Mouse (Mus musculus) E14TG2a.4 (cell line): ENCODE data around the gene Csf3.
A peak's percentile ranks its signal among the peaks of the same experiment; 100 is the strongest.

Experiments used
- H3K27me3 ChIP-seq: 2 replicates; pipeline ENCODE4 v1.6.1; 2014; ENCODE audit warnings: low read length, control low read depth; ENCODE audit not compliant: insufficient read depth
- H3K36me3 ChIP-seq: 2 replicates; pipeline ENCODE4 v1.6.1; 2014; ENCODE audit warnings: low read length, control low read depth; ENCODE audit not compliant: insufficient read depth
- H3K4me1 ChIP-seq: replicated peaks from 2 replicates; pipeline ENCODE4 v1.6.1; 2014; ENCODE audit warnings: low read depth, low read length, control low read depth
- H3K4me3 ChIP-seq: replicated peaks from 2 replicates; pipeline ENCODE4 v1.5.1; 2014; ENCODE audit warnings: mild to moderate bottlenecking, low read length
- H3K9me3 ChIP-seq: 2 replicates; pipeline ENCODE4 v1.6.1; 2014; ENCODE audit warnings: low read length, control low read depth
- CTCF ChIP-seq: conservative IDR thresholded peaks from 2 replicates; pipeline ENCODE4 v1.5.1; 2014; ENCODE audit warnings: low read length
- NANOG ChIP-seq: IDR thresholded peaks from 2 replicates; pipeline ENCODE4 v1.6.1; 2014; ENCODE audit warnings: borderline replicate concordance, low read length, mixed read lengths
- POU5F1 ChIP-seq: IDR thresholded peaks from 2 replicates; pipeline ENCODE4 v1.6.1; 2014; ENCODE audit warnings: low read length, borderline replicate concordance

Gene Csf3

DNA sequence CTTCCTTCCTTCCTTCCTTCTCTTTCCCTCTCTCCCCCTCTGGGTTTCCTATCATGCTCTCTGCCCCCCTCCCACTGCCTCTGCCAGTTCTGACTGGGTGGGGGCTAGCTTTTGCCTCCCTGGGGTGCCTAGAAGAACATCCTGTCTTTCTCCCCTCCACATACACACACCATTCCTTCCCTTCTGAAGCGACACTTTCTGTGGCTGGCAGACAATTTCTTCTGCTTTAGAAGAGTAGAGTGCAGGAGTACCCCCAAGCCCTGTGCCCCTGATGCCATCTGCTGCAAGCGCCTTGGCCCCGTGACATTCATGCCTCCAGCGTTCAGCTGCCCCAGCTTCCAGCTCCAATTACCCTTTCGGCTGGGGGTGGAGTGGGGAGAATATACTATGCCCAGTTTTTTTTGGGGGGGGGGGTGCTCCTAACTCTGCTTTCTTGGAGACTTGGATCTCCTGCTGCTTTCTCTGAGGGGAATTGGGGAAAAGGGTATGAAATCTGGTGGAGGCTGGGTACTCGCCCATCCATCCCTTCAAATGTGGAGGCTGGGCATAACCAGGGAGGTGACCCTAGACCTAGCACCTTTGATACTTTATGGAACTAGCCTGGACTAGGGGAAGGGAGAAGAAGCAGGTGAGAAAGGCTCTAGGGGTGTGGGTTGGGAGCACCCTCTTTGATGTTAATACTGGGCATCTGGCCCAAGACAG, 46.9 kb downstream of the Csf3 start:
- Histone ChIP-seq H3K27me3 (peaks cover 23% of the 10 kb centered on the region), H3K4me1 (peaks cover 94% of the 10 kb centered on the region), H3K4me3 (peak overlapping the region; percentile 35), H3K9me3 (no peaks in the 10 kb centered on the region), H3K36me3 (no peaks in the 10 kb centered on the region)
- no peak for TF ChIP-seq CTCF

DNA sequence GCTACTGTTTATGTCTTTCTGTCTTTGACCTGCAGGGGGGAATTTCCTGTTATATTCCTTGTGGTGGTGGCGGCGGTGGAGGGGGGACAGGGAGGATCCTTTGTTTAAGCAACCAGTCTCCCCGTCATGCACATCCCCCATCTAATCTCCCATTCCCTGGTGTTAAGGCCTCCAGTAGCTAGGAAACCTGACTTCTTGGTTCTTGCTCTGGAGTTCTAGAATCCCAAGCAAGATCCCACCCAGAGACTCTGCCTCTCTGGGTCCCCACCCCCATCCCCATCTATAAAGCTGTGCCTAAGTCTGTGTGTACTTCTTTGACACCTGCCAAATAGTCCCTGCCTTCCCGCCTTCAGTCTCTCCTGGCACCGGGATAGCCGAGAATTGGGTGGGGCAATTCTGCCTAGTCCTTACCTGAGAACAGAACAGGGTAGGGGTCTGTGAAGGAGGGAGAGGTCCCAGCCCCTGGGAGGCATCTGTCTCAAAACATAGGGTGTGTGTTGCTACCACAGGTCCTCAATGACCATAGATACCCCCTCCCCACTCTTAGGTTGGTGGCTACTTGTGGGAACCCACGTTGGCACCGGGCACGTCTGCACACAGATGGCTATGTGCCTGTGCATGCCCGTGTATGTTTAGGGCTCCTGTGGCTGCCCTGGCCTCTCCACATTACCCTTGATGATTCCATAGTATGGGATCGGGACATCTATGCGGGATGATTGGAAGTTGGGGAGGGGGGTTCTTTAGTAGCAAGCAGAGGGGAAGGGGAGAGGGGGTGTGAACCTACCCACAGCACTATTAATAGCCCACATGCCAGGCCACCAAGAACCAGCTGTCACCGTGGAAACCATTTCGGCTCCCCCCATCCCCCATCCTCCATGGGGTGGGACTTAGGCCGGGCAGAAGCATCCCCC, 47.7 kb downstream of the Csf3 start:
- Histone ChIP-seq H3K9me3 (no peaks in the 10 kb centered on the region), H3K4me1 (peaks cover 94% of the 10 kb centered on the region), H3K27me3 (peaks cover 23% of the 10 kb centered on the region), H3K36me3 (no peaks in the 10 kb centered on the region), H3K4me3 (peak overlapping the region; percentile 44; the same call in 1 of the 2 replicates)
- no peak for TF ChIP-seq CTCF
- TF ChIP-seq NANOG, result no peak
- no peak for TF ChIP-seq POU5F1

DNA sequence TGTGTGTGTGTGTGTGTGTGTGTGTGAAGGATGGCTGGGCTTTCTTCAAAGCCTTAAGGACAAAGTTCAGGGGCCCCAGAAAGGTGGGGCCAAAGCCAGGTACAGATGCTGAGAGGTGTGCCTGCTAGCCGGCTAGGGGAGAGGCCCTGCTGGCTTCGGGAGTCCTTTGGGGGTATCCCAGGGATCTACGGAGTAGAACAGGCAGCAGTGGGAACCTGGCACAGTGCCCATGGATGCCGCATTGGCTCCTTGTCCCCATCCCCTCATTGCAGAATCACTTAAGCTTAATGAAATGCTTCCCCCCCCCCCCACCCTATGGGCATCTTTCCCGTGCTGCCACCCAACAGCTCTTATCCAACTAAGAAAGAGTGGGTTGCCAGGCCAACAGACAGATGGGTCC, 48.7 kb downstream of the Csf3 start:
- no peaks in the 10 kb centered on the region for H3K36me3 ChIP-seq
- H3K27me3 ChIP-seq, result peaks cover 23% of the 10 kb centered on the region
- no peaks in the 10 kb centered on the region for H3K9me3 ChIP-seq
- H3K4me3 ChIP-seq, result no peak overlapping the region
- peaks cover 94% of the 10 kb centered on the region for H3K4me1 ChIP-seq
- TF ChIP-seq CTCF (no peak), NANOG (no peak), POU5F1 (no peak)

DNA sequence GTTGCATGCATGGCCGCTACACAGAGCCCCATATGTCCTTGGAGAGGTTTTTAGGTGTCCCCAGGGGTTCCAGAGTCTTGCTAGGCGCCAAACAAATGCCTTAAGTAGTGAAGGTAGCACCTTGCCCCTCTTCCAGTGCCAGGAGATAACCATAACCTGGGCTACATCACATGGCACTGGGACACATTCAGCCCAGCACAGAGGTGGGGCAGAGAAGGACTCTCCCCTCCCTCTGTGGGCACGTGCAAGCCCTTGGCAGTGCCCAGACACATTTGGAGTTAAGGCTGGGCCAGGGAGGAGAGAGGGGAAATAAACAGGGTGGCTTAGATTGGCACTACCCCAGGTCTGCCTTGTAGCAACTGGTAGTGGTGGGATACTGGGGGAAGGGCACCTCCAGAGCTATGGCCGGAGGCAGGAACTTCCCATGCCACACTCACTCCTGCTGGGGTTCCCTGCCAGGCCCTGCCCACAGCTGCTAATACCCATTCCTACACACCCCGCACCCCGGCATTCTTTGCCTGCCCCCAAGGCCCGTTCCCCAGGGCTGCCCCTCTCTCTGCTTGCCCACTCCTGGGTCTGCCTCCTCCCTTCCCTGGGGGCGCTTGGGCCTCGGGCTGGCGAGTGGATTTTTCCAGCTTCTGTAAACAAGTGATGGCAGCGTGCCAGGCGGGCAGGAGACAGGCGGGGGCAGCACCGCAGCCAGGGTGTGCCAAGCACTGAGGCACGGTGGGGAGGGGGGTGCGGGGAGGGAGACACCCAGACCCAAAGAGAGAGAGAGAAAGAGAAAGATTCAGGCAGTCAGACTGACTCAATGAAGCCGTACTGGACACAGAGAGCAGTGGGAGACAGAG, 49.5 kb downstream of the Csf3 start:
- Histone ChIP-seq H3K9me3 (no peaks in the 10 kb centered on the region), H3K4me3 (peak overlapping the region; percentile 51; the same call in 1 of the 2 replicates), H3K36me3 (no peaks in the 10 kb centered on the region), H3K27me3 (peaks cover 23% of the 10 kb centered on the region), H3K4me1 (peaks cover 92% of the 10 kb centered on the region)
- no peak for TF ChIP-seq POU5F1
- TF ChIP-seq CTCF, result no peak
- no peak for TF ChIP-seq NANOG

DNA sequence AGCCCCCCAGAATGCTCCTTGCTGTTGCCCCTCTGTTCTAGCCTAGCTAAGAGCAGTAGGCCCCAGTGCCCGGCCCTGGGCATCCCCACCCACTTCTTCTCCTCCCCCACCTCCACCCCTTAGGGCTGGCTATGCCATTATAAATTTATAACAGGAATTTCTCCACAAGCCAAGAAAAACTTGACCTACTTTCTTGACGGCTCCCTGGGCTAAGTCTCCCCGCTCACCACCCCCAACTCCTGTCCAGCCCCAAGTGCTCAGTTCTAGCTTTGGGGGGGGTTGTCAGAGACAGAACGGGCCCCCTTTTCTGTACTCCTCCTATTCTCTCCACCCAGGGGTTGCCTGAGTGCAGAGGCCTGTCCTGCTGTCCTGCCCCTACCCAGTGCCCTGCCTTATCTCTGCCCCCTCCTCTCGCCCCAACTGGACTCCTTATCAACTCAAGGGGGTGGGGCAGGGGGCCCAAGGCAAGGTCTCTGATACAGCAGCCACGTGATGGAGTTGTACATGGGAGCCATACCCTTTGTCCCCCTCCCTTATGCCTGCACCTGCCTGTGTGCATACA, 50.2 kb downstream of the Csf3 start:
- H3K9me3 ChIP-seq, result no peaks in the 10 kb centered on the region
- peaks cover 23% of the 10 kb centered on the region for H3K27me3 ChIP-seq
- H3K4me3 ChIP-seq, result no peak overlapping the region
- TF ChIP-seq POU5F1, result no peak
- H3K4me1 ChIP-seq, result peaks cover 92% of the 10 kb centered on the region
- H3K36me3 ChIP-seq, result peaks cover 5% of the 10 kb centered on the region; the same call in 1 of the 2 replicates

DNA sequence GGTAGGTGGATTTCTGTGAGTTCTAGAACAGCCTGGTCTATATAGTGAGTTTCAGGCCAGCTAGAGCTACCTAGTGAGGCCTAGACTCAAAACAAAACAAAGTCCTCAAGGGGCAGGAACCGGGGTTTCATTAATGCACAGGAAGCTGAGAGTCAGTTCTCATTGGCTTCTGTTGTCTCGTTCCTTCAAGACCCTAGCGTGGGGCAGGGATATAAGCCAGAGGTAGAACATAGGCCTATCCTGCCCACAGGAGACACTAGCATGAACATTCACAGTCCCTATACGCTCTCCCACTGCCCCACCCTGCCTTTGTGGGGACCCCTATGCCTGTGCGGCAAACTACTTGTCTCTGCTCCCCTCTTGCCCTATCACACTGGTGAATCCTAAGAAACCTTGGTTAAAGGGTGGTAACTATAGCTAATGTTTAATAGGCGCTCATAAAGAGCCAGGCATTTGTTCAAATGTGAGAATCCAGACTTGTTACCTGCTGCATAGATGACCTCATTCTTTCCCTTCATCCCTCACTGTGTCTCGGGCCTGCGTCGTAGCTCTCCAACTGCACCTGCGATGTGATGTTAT, 51.6 kb downstream of the Csf3 start:
- TF ChIP-seq CTCF (no peak), NANOG (no peak), POU5F1 (no peak)
- Histone ChIP-seq H3K4me1 (peaks cover 90% of the 10 kb centered on the region), H3K27me3 (peaks cover 20% of the 10 kb centered on the region), H3K9me3 (no peaks in the 10 kb centered on the region), H3K4me3 (no peak overlapping the region), H3K36me3 (peaks cover 5% of the 10 kb centered on the region; the same call in 1 of the 2 replicates)
